Mouse (Mus musculus) erythroblast, embryonic 14.5 days (primary cell): ENCODE measurements at regions not wholly inside any gene's neighbourhood (a gene's known extent, or its start where the extent isn't known, plus 50 kb on each side); places are given as distances from the start of the nearest gene placed in this dataset.

Experiments used
- GATA1 ChIP-seq: IDR thresholded peaks from 2 replicates; pipeline ENCODE4 v1.6.1; 2012; ENCODE audit warnings: low read length, inconsistent platforms, mixed read lengths
- TAL1 ChIP-seq: IDR thresholded peaks from 3 replicates; pipeline ENCODE4 v1.6.1; 2012; ENCODE audit warnings: low read length, inconsistent platforms, mixed read lengths

DNA sequence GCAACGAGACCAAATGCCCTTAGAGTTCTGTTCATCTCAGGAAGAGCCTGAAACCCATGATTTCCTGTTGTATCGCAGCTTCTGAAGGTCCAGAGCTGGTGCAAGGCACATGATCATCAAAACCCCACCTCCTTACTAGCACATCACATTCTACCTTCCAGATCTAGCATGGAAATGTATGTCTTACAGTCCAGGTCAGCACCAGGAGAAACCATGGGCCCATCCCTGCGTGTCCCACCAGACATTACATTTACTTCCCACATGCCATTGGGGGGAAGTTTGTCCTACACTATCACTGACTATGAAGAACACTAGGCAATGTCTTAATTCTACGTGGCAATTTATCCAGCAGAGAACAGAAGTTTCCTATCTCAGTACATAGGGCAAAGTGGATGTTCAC lies 197.0 kb upstream of the Jun start:
- TF ChIP-seq GATA1 (no peak), TAL1 (no peak)
